Mouse (Mus musculus) CD4-positive helper T cell, adult 2 months (primary cell): ENCODE results near the gene Sst.
"Not testable (repeated sequence)": the region's sequence is repeated elsewhere in the genome, so short reads cannot be mapped to it uniquely, and the experiment has no call there.

Experiments
- DNase-seq: peaks from one replicate; pipeline ENCODE4 v3.0.0-alpha.2; 2012; ENCODE audit warnings: low read depth, missing footprints, low spot score

The Sst gene

DNA sequence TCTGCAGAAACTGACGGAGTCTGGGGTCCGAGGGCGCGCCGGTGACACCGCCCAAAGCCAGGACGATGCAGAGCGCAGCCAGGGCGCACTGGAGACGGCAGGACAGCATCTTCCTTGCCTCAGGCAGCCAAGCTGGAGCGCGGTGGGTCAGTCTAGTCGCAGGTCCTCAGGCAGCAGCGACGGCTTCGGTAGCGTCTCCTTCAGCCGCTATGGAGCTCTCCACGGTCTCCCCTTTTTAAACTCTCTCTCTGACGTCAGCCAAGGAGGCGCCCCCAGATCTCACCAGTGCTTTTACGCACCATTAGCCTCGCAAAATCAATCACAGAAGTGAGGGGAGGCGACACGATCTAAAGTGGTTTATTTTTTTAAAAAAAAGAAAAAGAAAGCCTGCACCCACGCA is at the start of gene Sst:
Sst (minus strand) TSS at position 323 of the 400 bp plus-strand sequence.
- no peak for DNase-seq

DNA sequence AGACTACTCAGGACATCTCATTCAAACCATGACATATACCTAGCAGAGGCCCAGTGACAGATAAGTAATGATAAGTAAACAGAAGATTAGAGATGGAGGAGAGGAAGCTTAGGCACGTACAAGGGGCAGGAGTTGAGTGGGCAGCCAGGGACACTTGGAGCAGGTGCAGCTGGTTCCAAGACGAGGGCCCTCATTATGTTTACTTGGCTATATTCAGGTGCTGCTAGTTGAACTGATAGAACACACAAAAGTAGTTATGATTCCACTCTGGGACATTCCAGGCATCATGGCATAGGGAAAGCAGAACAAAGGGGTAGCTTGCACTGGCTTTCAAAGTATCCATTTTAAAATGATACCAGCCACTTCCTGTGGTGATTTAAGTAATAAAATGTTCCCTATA is 43.6 kb upstream of the Sst start:
- DNase-seq = no peak

DNA sequence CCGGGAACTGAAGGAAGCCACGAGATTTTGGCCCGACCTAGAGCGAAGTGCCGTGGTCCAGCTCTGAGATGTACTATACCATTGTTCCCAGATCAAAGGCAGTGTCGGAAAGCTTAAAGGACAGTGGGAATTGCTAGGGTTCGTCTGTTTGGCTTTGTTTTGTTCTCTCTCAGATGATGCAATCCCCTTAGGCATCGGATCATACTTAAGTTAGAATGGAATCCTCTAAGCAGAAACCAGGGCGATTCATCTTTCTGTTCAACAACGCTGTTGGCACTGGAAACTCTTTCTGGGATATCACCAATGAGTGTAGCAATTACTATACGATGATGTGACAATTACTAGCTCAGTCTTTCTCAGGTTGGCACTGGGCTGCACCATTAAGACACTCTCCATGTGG is 41.5 kb upstream of the Sst start, which contains the start of gene Rtp2:
Rtp2 (minus strand) TSS at position 101 of the 400 bp plus-strand sequence.
- no peak for DNase-seq

DNA sequence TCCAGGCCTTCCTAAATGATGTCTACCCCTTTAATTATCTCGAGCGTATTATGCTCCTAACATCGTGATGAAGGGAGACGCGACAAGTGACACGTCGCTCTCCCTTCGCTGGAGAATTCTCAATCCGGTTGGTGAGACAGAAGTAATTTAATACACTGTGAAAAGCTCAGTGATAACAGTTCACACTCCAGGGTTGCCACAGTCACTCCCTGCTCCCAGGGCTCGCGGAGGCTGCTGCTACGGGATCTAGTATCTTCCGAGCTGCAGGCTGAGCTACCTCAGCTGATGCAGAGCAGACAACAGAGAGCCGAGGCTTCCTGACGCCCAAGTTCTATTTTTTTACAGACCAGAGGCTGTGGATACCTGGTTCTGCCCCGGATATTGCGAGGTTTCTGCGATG is 40.5 kb upstream of the Sst start:
- no peak for DNase-seq

DNA sequence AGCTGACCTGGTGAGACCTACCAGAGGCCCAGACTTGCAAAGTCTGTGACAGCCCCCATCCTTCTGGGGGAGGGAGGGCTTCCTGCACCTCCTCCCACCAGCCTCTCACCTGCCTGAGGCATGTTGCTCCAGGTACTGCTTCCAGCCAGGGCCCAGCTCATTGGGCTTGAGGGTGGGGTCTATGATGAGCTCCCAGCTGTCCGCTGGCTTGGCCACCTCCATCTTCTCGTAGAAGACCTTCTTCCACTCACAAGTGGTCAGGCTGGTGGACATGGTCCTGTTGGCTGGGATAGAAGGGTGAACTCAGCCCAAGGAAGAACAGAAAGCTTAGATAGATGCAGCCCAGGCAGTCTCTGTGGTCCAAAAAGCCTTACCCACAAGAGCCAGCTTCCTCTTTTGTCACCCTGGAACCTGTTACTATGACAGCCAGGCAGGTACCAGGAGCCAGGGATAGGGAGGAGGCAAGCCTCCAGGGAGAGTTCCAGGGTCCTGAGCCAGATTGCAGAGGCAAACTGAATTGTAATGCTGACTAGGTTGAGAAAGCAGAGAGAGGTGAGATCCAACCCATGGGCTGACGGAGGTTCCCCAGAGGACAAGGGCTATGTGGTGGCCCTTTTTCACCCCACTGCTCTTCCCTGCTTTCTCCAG is 39.8 kb upstream of the Sst start:
- DNase-seq = no peak

DNA sequence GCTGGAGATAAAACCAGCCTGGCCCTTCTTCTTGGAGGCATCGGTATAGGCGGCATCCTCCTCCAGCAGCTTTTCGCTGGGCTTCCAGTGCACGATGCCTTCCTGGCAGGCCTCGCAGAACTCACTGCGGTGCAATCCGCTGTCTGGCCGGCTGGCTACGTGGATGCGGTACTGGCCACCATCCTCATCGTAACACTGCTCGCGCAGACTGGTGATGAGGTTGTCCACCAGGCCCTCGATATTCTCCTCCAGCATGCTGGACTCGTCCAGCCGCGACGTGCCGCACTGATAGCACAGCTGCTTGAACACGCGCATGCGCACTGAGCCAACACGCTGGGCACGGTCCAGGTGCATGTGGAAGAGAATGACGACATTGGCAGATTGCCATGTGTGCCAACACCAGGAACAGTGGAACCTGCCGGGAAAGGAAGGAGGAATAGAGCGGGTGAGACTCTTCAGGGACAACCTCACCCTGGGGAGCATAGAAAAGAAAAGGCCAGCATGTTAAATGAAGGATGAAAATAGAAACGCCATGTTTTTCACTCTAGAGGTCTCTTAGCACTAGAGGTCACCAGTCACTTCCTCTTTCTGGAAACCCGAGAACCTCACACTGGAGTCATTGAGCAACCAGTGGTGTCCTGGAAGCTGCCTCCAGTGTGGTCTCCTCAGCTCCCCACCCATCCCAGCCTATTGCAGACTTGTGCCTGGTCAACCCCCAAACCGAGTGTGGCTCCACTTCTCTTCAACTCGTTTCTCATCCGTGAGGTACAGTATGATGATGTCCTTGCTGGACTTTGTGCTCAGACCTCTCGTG is 36.8 kb upstream of the Sst start:
- no peak for DNase-seq

DNA sequence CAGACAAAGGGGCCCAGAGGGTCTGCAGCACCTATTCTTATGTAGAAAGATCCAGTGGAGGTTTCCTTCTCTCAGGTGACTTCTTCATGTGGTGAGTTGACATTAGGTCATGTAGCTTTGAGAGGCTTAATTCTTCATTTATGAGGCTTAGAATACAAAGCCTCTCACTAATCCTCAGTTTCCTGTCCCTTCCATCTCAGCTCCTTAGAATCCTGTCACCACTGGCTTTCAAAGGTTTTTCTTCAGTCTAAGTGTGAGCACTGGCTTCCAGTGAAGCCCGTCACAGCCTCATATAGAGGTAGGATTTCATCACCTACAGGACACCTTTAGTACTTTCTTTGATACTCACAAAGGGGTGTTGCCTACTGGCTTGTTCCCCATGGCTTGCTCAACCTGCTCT is 32.1 kb upstream of the Sst start:
- DNase-seq = no peak

DNA sequence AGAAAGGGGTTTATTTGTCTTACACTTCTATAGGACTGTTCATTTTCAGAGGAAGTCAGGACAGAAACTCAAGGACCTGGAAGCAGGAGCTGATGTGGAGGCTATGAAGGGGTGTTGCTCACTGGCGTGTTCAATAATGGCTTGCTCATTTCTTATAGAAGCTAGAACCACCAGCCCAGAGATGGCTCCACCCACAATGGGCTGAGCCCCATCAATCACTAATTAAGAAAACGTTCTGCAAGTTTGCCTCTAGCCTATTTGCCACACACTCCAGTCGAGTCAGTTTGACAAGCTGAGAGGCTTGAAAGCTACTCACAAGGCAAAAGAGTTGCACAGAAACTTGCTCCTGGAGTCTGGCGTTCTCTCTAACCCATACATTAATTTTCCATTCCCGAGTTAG is 30.9 kb upstream of the Sst start:
- no peak for DNase-seq

DNA sequence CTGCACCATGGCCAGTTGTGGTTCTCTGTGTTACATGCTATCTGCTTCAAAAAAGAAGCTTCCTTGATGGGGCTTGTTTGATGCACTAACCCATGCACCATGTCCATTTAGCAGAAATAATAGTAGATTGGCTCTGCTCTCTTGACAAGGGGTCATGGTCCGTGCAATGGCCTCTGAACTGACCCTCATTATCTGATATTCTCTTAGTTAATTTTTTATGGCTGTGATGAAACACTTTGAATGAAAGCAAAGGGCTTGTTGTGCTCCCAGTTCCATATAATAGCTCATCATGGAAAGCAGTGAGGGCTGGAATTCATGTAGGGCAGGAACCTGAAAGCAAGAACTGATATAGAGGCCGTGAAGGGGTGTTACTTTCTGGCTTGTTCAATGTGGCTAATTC is 28.7 kb upstream of the Sst start:
- no peak for DNase-seq

DNA sequence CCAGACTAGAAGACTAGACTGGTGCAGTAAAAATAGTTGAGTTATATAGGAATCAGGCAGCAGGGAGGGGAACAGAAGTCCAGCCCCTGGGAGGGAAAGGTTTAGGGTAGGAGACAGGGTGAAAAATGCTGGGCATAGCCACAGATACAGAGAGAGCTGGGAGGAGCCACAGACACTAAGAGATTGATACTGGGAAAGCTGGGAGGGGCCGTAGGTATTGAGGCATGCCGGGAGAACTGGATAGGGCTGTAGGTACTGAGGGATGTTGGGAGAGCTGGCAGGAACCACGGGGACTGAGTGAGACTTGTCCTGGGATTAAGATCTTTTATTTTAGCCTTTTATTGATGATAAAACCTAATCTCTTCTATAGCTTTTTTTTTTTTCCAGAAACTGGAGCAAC is 22.6 kb upstream of the Sst start:
- no peak for DNase-seq

DNA sequence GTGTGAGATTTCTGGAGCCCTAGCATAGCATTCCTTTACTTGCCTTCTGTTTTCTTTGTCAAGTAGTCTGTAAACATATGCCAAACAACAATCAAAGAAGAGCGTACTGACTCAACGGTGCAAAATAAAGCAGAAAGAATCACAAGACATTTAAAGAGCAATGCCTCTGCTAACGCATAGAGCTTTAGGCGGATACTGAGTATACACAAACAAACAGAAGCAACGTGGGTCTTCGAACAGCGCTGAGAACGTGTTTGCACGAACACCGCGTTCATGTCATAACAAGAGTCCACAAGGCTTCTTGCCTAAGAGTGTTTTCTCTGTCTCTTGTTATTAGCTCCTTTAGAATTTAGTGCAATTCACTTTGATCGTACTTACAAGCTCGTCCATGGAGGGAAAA is 22.0 kb upstream of the Sst start:
- DNase-seq = no peak

DNA sequence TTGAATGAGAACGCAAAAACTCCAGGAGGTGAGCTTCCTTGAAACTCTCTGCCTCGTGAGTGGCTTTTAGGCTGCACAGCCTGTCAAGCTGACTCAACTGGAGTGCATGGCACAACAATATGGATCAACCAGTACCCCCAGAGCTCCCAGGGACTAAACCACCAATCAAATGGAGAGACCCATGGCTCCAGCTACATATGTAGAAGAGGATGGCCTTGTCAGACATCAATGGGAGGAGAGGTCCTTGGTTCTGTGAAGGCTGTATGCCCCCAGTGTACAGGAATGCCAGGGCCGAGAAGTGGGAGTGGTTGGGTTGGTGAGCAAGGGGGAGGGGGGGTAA is 18.2 kb upstream of the Sst start:
- not testable (repeated sequence) for DNase-seq

DNA sequence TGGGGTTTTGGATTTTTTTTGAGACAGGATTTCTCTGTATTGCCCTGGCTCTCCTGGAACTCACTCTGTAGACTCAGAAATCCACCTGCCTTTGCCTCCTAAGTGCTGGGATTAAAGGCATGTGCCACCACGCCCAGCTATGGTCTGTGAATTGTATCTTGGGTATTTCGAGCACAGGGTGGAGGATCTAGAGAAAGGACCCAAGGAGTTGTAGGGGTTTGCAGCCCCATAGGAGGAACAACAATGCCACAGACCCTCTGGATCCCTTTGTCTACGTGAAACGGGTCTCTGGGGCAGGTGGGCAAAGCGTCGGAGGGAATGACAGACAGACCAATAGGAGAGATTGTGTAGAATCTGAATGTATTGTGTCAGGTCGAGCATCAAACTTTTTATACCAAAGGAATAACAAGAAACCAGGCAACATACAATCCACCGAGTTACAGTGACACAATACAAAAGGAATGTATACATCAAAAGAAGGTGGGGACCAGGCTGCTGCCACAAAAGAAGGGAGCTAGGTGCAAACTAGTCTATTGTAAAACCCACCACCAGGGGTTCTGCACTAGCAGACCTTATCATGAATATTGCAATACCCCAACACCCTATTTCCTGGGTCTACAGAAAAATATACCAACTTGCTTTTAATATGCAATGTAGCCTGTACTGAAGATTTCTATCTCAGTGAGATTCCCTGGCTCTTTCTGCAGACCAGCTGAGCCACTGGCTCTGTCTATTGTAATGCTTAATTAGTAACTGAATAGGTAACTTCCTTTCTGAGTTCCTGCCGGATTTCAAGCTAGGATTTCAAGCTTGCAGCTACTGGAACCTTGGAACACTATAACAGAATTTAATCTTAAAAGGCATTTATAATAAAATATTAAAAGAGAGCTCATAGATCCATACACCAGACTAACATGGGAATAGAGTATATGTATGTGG is 17.6 kb upstream of the Sst start:
- not testable (repeated sequence) for DNase-seq

DNA sequence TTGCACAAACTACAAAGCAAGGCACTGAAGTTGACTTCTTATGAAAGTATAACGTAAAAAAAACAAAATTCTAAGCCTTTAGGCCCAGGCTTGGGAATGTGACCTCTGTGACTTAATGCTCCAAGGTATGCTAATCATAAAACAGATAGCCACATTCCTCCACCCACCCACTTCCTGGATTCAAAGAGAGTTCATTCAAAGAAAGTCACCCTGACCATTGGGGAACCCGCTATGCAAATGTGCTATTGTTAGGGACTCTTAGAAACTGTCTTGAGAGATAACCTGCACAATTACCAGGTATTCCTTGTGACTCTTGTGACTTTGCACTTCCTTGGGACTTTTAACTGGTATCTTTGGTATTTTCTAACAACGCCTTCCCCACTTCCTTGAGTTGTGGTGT is 15.8 kb upstream of the Sst start:
- not testable (repeated sequence) for DNase-seq

DNA sequence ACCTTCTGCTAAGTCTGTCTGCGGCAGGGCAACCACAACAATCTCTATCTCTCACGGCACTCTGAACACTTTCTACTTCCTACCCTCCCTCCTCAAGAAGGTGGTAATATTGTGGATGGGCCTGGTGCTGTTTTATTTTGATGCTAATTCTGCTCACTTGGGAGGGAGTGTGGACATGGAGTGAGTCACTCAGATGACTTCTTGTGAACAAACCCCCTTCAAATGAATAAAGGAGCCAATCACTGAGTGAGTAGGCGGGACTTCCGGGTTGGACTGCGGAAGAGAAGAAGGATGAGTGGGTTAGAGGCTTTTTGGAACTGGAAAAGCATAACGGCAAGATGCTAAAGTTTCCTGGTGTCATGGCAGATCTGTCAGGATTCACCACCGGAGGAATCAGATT is 10.7 kb upstream of the Sst start:
- DNase-seq = no peak

DNA sequence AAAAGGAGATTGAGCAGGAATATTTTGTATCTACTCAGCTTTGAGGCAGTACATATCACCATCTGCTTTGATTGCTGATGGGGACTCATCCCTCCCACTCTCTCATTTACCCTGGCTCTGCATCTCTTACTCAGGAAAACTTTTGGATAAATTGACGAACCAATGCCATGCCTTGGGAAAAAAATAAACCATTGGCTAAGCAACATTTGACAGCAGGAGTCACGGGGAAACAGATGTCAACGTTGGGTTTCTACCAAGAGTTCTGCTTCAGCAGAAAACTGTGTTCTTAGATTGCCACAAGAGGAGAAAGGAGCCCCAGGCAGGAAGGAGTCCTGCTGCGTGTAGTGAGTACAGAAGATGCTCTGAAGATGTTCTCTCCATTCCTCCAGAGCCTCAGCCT is 9.3 kb upstream of the Sst start:
- no peak for DNase-seq

DNA sequence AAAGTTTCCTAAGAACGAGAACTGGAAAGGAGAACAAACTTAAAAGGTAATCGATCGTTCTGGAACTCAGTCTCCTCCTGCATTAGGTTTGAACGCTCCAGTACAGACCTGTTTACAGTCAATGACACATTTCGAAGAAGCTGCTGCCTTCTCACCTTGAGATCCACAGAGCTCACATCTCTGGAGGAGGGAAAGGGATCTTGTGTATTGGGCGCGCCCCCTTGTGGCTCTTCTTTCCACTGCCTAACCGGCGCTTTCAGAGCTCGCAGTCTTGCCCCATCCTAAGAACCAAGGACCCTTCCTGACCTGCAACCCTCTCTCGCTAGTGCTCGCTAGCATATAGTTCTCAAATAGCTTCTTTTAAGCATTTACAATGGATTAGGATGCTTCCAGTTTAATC is 8.1 kb upstream of the Sst start:
- peak; percentile 70 for DNase-seq

DNA sequence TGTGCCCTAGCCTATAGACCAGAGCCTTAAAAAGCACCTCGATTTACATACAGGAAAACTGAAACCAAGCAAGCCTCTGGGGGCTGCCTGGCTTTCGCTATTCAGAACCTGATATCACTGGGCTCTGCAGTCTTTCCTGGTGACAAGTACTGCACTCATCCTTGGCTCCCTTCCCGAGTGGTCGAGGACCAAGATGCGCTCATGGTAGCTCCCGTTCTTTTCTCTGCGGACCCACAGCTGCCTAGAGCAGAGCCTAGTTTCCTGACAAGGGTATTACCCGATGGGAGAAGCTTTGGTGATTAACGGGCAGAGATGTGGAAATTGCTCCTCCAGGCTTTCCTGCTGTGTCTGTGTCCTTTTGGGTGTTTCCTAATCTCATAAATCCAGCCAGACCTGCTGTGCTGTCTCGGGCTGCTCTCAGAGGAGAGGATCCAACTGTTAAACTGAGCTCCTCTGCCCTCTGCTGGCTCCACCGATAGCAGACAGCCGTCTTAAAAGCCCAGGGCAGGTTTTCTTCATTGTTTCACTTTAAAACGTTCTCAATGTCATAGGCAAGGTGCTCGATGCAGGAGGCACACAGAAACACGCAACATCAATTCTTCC is 7.3 kb upstream of the Sst start:
- DNase-seq = peak; percentile 71

DNA sequence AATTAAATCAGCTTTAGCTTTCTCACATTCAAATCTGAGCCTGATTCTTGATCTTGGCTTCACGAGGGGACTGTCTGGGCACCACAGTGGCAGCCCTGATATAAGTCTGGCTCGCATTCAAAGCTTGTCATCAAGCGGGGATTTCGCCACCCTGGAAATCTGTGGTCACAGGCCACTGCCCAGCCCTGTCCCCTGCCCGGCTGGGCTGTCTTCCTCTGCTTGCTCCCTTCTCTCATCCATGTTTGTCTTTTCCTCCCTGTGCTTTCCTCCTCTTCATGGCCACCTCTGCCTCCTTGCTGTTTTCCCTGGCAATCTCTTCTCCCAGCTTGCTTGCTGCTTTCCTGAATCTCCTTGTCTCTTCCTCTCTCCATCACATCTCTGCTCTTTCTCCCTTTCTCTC is 6.7 kb upstream of the Sst start:
- DNase-seq = no peak

DNA sequence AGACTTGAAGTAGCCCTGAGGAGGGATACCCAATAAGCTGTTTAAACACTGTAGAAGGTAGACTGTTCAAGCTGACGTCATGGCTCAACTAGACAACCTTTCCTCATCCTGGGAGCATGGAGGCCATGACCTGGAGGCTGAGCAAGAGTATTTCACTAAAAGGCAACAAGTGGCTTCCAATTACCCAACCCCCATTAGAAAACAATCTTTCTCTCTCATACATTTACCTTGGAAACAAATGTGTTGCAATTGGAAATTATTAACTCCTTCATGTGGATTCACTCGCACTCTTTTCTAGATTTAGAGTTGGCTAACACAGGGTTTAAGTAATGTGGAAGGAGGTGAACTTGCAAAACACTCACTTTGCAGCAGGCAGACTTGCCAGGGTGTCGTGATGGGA is 4.4 kb upstream of the Sst start:
- DNase-seq = no peak

DNA sequence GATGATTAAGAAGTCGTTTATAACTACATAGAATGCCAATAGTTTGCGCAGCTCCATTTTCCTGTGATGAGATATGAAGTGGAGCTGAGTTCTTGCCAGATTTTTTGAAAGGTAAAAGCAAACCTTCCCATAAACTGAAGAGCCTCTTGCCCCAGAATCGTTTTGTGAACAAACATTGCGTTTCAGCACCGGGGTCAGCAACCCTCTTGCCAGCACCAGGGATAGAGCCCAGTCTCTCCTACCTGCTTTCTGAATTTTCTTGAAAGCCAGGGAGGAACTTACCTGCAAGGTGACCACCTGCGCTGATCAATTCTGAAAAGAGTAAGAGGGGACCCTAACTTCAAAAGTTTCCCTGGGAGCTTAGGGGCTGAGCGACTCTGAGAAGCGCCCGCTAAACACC is 607 bp downstream of the Sst start:
- no peak for DNase-seq
